Mouse (Mus musculus) retina, embryonic 14.5 days (tissue): ENCODE measurements around the gene B4galnt1.

Source experiments
- DNase-seq: peaks from one replicate; pipeline ENCODE4 v3.0.0-alpha.2; 2015; ENCODE audit warnings: low spot score

Gene B4galnt1

GRCm38 (mm10) chr10:127164631-127165353 lies at the start of gene B4galnt1:
Gene B4galnt1, plus strand, starts transcription at chr10:127165225.
- DNase-seq, result peak; percentile 92

GRCm38 (mm10) chr10:127118470-127118869 lies 46.6 kb upstream of the B4galnt1 start:
- no peak for DNase-seq

- DNase-seq, result no peak
These were observed 45.8 kb upstream of the B4galnt1 start for GRCm38 (mm10) chr10:127119229-127119628.

- no peak for DNase-seq
These were observed 44.5 kb upstream of the B4galnt1 start for GRCm38 (mm10) chr10:127120301-127121065.

- DNase-seq, result peak; percentile 99
These were observed 44.0 kb upstream of the B4galnt1 start, which contains the start of gene Os9 for GRCm38 (mm10) chr10:127121066-127121477. Gene Os9, minus strand, starts transcription at chr10:127121131.

- DNase-seq, result no peak
These were observed 43.0 kb upstream of the B4galnt1 start for GRCm38 (mm10) chr10:127122018-127122417.

- DNase-seq, result peak; percentile 68
These were observed 42.1 kb upstream of the B4galnt1 start for GRCm38 (mm10) chr10:127122784-127123435.

- peak; percentile 86 for DNase-seq
These were observed 41.6 kb upstream of the B4galnt1 start for GRCm38 (mm10) chr10:127123436-127123805.

GRCm38 (mm10) chr10:127125210-127126001 lies 39.6 kb upstream of the B4galnt1 start:
- DNase-seq, result peak; percentile 55

- DNase-seq, result no peak
These were observed 38.4 kb upstream of the B4galnt1 start for GRCm38 (mm10) chr10:127126579-127126978.

- DNase-seq, result no peak
These were observed 37.2 kb upstream of the B4galnt1 start for GRCm38 (mm10) chr10:127127711-127128279.

- DNase-seq, result no peak
These were observed 35.6 kb upstream of the B4galnt1 start for GRCm38 (mm10) chr10:127129431-127129830.

- DNase-seq, result no peak
These were observed 32.6 kb upstream of the B4galnt1 start for GRCm38 (mm10) chr10:127132469-127132868.

- DNase-seq, result peak; percentile 11
These were observed 30.5 kb upstream of the B4galnt1 start for GRCm38 (mm10) chr10:127134394-127135035.

- DNase-seq, result no peak
These were observed 29.7 kb upstream of the B4galnt1 start for GRCm38 (mm10) chr10:127135118-127135836.

- no peak for DNase-seq
These were observed 28.5 kb upstream of the B4galnt1 start for GRCm38 (mm10) chr10:127136510-127136909.

GRCm38 (mm10) chr10:127137896-127138295 lies 27.1 kb upstream of the B4galnt1 start:
- no peak for DNase-seq

GRCm38 (mm10) chr10:127138328-127139141 lies 26.5 kb upstream of the B4galnt1 start:
- no peak for DNase-seq

- DNase-seq, result no peak
These were observed 24.1 kb upstream of the B4galnt1 start for GRCm38 (mm10) chr10:127140971-127141370.
